Mouse (Mus musculus) urinary bladder, postnatal 25 days (tissue): ENCODE data around the gene Abcc12.

Source experiments
- DNase-seq: peaks from one replicate; pipeline ENCODE4 v3.0.0; 2022; ENCODE audit warnings: low spot score

Abcc12 gene

DNA sequence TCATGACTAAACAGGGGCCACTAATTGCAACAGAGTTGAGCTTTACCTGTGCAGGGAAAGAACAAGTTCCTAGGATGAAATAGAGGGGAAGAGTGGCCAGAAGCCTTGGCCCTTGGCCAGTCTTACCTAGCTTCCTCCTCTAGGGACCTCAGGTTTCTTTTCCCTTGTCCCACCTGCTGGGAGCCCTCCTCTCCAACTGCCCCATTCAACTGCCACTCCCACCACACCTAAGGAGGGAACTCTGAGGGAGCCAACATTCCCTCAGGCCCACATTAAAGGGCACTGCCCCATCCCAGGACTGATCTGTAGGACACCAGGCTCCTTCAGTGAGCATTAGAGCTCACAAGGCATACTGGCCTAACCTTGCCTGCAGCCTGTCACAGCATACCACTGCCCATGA, at the start of gene Abcc12:
Gene Abcc12 (minus strand): TSS at position 229 of the 400 bp plus-strand sequence.
- no peak for DNase-seq

- no peak for DNase-seq
Observed at GRCm38 (mm10) chr8:86630212-86630611, 49.7 kb upstream of the Abcc12 start.

- peak; percentile 3 for DNase-seq
Observed at GRCm38 (mm10) chr8:86624915-86625314, 44.4 kb upstream of the Abcc12 start.

- DNase-seq: peak; percentile 97
Observed at GRCm38 (mm10) chr8:86623911-86624731, 43.6 kb upstream of the Abcc12 start, which contains the start of gene Lonp2. Lonp2 (plus strand) TSS chr8:86624043.

GRCm38 (mm10) chr8:86623551-86623910, 43.0 kb upstream of the Abcc12 start:
- DNase-seq: no peak

DNA sequence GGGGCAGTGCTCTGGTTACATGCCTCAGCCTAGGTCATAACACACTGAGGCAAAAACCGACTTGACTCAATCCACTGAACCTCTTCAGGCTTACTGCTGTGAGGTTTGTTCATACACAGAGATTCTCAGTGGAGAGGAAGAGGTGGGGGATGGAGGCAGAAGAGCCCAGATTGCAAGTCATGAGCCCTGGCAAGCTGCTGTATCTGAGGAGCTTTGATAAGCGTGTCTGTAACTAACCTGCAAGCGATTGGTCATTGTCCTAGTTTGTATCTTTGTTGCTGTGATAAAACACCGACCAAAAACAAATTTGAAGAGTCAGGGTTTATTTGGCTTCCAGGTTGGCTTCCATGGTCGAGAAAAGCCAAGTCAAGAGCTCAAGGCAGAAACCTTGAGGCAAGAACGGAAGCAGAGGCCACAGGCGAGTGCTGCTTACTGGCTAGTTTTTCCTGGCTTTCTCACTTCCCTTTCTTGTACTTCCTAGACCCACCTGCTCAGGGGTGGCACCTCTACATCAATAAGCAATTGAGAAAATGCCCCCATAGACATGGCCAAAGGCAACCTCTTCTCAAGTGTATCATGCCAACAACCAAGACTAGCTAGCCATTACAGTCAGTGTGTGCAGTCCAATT, 37.4 kb upstream of the Abcc12 start:
- no peak for DNase-seq

- DNase-seq: no peak
Observed at GRCm38 (mm10) chr8:86615095-86615769, 34.7 kb upstream of the Abcc12 start.

DNA sequence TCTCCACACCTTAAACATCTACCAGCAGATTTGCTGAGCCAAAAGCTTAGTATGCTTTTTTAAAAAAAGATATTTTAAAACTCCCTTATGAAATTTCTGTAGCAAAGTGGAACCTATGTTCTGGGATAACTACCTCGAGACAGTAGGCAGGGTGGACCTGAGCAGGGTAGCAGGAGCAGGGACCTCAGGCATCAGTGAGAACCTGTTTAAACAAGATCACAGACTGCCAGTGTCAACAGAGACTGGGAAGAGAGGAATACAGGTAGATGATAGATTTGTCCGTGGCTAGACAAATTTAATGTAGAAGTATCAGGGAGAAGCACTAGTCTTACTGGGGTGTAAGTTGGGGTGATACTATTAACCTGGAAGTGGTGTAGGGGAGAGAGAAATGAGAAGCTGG, 33.3 kb upstream of the Abcc12 start:
- no peak for DNase-seq

DNA sequence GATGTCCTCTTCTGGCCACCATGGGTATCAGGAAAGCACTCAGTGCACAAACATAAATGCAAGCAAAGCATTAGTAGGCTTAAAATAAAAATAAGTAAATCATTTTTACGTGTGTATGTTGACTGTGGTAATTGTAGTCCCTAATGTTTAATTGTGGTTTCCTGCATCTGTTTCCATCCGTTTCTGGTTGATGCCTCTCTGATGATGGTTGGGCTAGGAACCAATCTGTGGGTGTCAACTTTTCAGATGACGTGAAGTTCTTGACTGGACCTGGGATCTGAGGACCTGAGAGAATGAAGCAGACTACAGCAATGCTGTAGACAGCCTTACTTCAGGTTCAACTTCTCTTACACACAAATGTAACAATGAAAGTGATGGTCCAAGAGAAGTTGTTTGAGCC, 24.2 kb upstream of the Abcc12 start:
- no peak for DNase-seq

DNA sequence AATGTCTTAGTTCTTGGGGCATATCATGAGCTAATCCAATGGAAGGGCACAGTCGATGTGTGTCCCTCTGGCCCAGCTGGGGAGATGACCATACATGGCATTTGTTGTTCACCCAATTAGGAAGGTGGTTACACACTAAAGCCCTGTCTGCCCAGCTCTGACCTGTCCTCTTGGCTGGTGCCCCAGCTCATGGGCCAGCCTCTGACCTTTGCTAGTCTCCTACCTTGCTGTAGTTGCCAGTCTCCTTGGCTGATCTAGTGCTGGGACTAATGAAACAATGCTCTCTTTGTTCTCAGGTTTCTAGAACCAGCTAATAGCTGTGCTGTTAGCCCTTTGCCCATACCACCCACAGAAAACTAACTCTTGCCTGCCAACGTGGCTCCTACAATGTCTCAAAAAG, 22.7 kb upstream of the Abcc12 start:
- DNase-seq: no peak

DNA sequence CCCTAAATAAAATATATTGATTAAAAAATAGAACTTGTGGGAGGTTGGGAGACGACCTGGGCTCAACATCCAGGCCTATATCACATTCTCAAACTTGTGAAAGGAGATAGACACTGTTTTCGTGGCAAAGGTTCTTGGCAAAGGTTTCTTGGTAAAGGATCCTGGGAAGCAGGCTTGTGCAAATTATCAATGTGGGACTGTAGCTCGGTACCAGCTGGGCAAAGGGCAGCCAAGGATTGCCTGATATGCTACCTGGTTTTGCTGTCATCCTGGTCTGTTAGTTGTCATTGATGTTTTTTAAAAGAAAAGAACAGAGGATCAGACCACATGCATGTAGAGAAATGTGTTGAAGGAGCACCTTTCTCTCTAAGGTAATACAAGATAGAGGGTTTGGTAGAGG, 19.8 kb upstream of the Abcc12 start:
- DNase-seq: no peak

DNA sequence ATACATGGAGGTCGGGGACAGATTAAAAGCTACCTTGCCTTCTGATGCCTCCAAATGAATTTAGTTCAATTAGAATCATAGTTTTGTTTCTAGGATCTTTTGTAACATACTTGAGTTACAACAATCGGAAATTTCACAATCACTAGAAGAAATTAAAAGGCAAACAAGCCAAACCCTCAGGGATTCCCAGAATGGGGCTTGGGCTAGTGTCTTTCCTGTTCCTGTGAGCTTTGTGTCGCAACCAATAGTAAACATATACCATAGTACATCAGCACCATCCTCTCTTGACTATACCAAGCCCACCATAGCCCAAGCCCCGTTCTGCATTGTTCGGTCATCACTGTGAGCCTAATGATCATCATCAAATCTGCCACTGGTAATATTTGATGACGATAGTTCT, 18.8 kb upstream of the Abcc12 start:
- DNase-seq: no peak

GRCm38 (mm10) chr8:86597681-86598080, 17.2 kb upstream of the Abcc12 start:
- no peak for DNase-seq

GRCm38 (mm10) chr8:86595671-86596070, 15.2 kb upstream of the Abcc12 start:
- DNase-seq: no peak

- DNase-seq: no peak
Observed at GRCm38 (mm10) chr8:86594159-86594796, 13.8 kb upstream of the Abcc12 start.

GRCm38 (mm10) chr8:86593099-86593498, 12.6 kb upstream of the Abcc12 start:
- no peak for DNase-seq

DNA sequence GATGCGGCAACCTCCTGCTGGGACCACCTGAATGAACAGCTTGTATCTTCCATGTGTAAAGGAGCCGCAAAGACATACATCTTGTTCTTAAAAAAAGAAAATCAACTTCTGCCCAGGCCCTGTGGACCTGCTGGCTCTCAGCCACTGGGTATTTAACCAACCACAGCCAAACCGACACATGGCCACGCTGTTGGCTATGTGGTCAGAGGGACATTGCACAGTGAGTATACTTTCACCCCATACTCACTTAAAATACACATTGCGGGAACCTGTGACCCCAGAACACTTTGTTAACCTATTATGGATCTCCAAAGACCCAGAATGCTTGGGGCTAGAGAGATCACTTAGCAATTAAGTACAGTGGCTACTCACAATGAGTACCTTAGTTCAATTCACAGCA, 7.9 kb upstream of the Abcc12 start:
- no peak for DNase-seq

- no peak for DNase-seq
Observed at GRCm38 (mm10) chr8:86586642-86587041, 6.2 kb upstream of the Abcc12 start.

- DNase-seq: no peak
Observed at GRCm38 (mm10) chr8:86586058-86586457, 5.6 kb upstream of the Abcc12 start.

DNA sequence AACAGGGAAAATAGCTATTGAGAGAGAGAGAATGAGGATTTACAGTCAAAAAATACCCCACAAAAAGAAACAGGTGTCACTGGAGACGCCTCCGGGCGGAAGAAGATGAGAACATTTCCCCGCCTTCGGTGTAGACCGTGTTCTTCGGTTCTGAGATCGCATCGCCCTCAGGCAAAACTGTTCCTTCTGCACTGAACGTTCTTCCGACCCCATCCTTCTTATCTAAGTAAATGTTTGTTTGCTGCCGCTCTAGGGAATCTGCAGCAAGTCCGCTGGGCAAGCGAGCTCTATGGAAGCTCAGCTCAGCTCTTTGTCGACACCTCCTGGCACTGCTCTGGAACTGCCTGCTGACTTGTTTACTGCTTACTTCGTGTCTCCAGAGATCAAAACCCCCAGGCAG, 5.0 kb upstream of the Abcc12 start:
- peak; percentile 58 for DNase-seq

DNA sequence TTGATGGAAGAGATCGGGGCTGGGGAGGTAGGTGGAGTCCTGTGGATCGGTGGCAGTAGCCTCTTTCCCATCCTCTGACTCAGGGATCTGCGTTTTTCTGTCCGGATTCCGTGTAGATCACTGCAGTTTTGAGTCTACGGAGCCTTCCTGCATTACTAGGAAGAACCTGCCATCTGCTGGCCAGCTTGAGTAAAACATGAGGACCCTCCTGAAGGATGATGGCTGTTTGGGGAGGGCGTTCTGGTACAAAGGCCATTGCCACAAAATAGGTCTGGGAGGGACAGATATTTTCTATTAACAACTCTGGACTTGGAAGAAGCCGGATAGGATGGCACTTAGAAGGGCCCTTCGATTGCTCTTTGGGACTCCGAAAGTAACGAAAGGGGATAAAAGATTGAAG, 4.6 kb upstream of the Abcc12 start:
- peak; percentile 70 for DNase-seq

- DNase-seq: no peak
Observed at GRCm38 (mm10) chr8:86581921-86582331, 1.4 kb upstream of the Abcc12 start.

DNA sequence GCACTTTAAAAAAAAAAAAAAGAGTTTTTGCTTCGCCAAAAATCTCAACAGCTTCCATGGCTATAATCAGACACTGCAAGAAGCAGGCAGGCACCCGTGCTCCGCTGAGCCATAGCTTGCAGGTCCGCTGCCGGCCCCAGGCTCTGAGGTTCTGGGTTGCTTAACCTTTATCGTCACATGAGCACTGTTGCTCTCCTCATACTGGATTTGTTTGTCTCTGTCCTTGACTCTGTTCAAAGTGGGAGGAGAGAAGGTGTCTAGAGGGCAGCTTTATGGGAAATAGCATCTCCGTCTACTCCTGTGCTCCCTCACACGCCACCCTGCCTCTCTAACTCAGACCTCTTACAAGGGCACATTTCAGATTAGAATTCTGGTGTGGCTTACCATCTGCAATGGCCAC, 1.8 kb downstream of the Abcc12 start:
- DNase-seq: no peak
